Mouse (Mus musculus): ENCODE results near the gene Scn10a. TPM values are rescaled to one million over a fixed set of nuclear protein-coding genes. Genes with fewer than 3 reads are reported as not detected.

Gene Scn10a
- total RNA-seq (2014; rRNA removed) (0.05 and 0.18 TPM in 2 replicates), polyA plus RNA-seq (2015; fragmentation: Nextera tagmentation; extraction: Ambion mirVana) (0.03 TPM in 1 of 2 replicates, not detected in the other)

DNA sequence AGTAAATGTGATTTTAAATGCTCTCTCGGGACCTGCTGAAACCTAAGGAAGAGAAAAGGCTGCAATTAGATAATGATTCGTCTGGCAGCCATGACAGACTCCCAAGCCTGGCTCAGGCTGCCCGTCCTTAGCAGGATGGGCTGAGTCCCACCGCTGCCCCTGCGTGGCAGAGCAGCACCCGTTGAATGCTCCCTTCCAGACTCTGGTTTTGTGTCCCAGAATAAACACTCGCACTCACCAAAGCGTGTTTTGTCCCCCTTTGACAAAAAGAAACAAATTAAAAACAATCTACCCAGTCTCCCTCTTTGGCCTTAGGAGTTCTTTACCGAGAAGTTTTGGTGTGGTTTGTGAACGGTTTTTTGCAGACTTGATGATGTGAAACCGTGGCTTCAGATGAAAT is at the start of gene Scn10a:
Scn10a (minus strand) TSS at position 101 of the 400 bp plus-strand sequence.
- Histone ChIP-seq H3K4me2 (ENCODE audit: low read depth, low read length) (no peak within 1 kb of the TSS), H3K36me3 (ENCODE audit: insufficient read depth, low read length) (no peaks in the 10 kb centered on the region), H3K4me3 (ENCODE audit: low read length) (no peak within 1 kb of the TSS), H3K27me3 (ENCODE audit: insufficient read depth, low read length) (no peaks in the 10 kb centered on the region), H3K27ac (no peak within 1 kb of the TSS), H3K9ac (replicated peaks; ENCODE audit: low read length) (no peak within 1 kb of the TSS), H3K4me1 (ENCODE audit: insufficient read depth, low read length) (no peaks in the 10 kb centered on the region), H3K9me3 (ENCODE audit: low read length) (no peaks in the 10 kb centered on the region)
- no peak for TF ChIP-seq CTCF (IDR thresholded peaks at IDR 0.05; ENCODE audit: low read depth)
- DNase-seq (ENCODE audit: low spot score) = no peak
- ATAC-seq = no peak
- WGBS = 86% methylated on average over 11 of the region's 11 CpGs

- TF ChIP-seq CTCF (IDR thresholded peaks at IDR 0.05; ENCODE audit: low read depth) = peak; percentile 53
- DNase-seq (ENCODE audit: low spot score) = no peak
- no peaks in the 10 kb centered on the region for H3K9me3 ChIP-seq (ENCODE audit: low read length)
Observed at GRCm38 (mm10) chr9:119768585-119768984, 49.5 kb upstream of the Scn10a start.

GRCm38 (mm10) chr9:119760226-119760625 is 41.1 kb upstream of the Scn10a start:
- no peak overlapping the region for H3K9ac ChIP-seq (replicated peaks; ENCODE audit: low read length)
- WGBS = 84% methylated on average over 3 of the region's 3 CpGs
- H3K4me2 ChIP-seq (ENCODE audit: low read depth, low read length) = no peak overlapping the region
- no peak overlapping the region for H3K4me3 ChIP-seq (ENCODE audit: low read length)
- H3K27ac ChIP-seq = no peak overlapping the region
- no peak for TF ChIP-seq CTCF (IDR thresholded peaks at IDR 0.05; ENCODE audit: low read depth)
- ATAC-seq (no peak), DNase-seq (ENCODE audit: low spot score) (no peak)
- H3K4me1 ChIP-seq (ENCODE audit: insufficient read depth, low read length) = no peaks in the 10 kb centered on the region
- no peaks in the 10 kb centered on the region for H3K9me3 ChIP-seq (ENCODE audit: low read length)
- H3K36me3 ChIP-seq (ENCODE audit: insufficient read depth, low read length) = no peaks in the 10 kb centered on the region
- no peaks in the 10 kb centered on the region for H3K27me3 ChIP-seq (ENCODE audit: insufficient read depth, low read length)

More at GRCm38 (mm10) chr9:119768585-119768984, 49.5 kb upstream of the Scn10a start:
- Histone ChIP-seq H3K4me3 (ENCODE audit: low read length) (no peak overlapping the region), H3K27me3 (ENCODE audit: insufficient read depth, low read length) (no peaks in the 10 kb centered on the region), H3K9ac (replicated peaks; ENCODE audit: low read length) (no peak overlapping the region), H3K4me1 (ENCODE audit: insufficient read depth, low read length) (no peaks in the 10 kb centered on the region), H3K36me3 (ENCODE audit: insufficient read depth, low read length) (no peaks in the 10 kb centered on the region), H3K27ac (no peak overlapping the region), H3K4me2 (ENCODE audit: low read depth, low read length) (no peak overlapping the region)
- no peak for ATAC-seq
- WGBS = 46% methylated on average over 7 of the region's 7 CpGs

- WGBS = 93% methylated on average over 1 of the region's 1 CpGs
- TF ChIP-seq CTCF (IDR thresholded peaks at IDR 0.05; ENCODE audit: low read depth) = peak; percentile 15; the same call in 1 of the 2 replicates
- no peak overlapping the region for H3K4me3 ChIP-seq (ENCODE audit: low read length)
- ATAC-seq (no peak), DNase-seq (ENCODE audit: low spot score) (no peak)
- H3K9me3 ChIP-seq (ENCODE audit: low read length) = no peaks in the 10 kb centered on the region
- no peaks in the 10 kb centered on the region for H3K4me1 ChIP-seq (ENCODE audit: insufficient read depth, low read length)
- no peaks in the 10 kb centered on the region for H3K27me3 ChIP-seq (ENCODE audit: insufficient read depth, low read length)
- H3K9ac ChIP-seq (replicated peaks; ENCODE audit: low read length) = no peak overlapping the region
- H3K36me3 ChIP-seq (ENCODE audit: insufficient read depth, low read length) = no peaks in the 10 kb centered on the region
- no peak overlapping the region for H3K27ac ChIP-seq
- no peak overlapping the region for H3K4me2 ChIP-seq (ENCODE audit: low read depth, low read length)
Observed at GRCm38 (mm10) chr9:119759457-119759856, 40.3 kb upstream of the Scn10a start.

- no peak overlapping the region for H3K9ac ChIP-seq (replicated peaks; ENCODE audit: low read length)
- TF ChIP-seq CTCF (IDR thresholded peaks at IDR 0.05; ENCODE audit: low read depth) = peak; percentile 81
- H3K9me3 ChIP-seq (ENCODE audit: low read length) = no peaks in the 10 kb centered on the region; the same call in 1 of the 2 replicates
- H3K27ac ChIP-seq = no peak overlapping the region
- ATAC-seq (peak; percentile 70; the same call in 1 of the 2 replicates), DNase-seq (ENCODE audit: low spot score) (peak; percentile 84)
- H3K4me2 ChIP-seq (ENCODE audit: low read depth, low read length) = no peak overlapping the region
- no peaks in the 10 kb centered on the region for H3K4me1 ChIP-seq (ENCODE audit: insufficient read depth, low read length)
- no peak overlapping the region for H3K4me3 ChIP-seq (ENCODE audit: low read length)
- no peaks in the 10 kb centered on the region for H3K27me3 ChIP-seq (ENCODE audit: insufficient read depth, low read length)
- WGBS = 19% methylated on average over 5 of the region's 5 CpGs
- no peaks in the 10 kb centered on the region for H3K36me3 ChIP-seq (ENCODE audit: insufficient read depth, low read length)
Observed at GRCm38 (mm10) chr9:119751507-119751906, 32.4 kb upstream of the Scn10a start.

GRCm38 (mm10) chr9:119749112-119749511 is 30.0 kb upstream of the Scn10a start:
- H3K36me3 ChIP-seq (ENCODE audit: insufficient read depth, low read length) = no peaks in the 10 kb centered on the region
- ATAC-seq (no peak), DNase-seq (ENCODE audit: low spot score) (no peak)
- TF ChIP-seq CTCF (IDR thresholded peaks at IDR 0.05; ENCODE audit: low read depth) = no peak
- H3K9me3 ChIP-seq (ENCODE audit: low read length) = no peaks in the 10 kb centered on the region; the same call in 1 of the 2 replicates
- no peak overlapping the region for H3K4me3 ChIP-seq (ENCODE audit: low read length)
- H3K9ac ChIP-seq (replicated peaks; ENCODE audit: low read length) = no peak overlapping the region
- H3K4me2 ChIP-seq (ENCODE audit: low read depth, low read length) = no peak overlapping the region
- no peaks in the 10 kb centered on the region for H3K4me1 ChIP-seq (ENCODE audit: insufficient read depth, low read length)
- 73% methylated on average over 9 of the region's 9 CpGs for WGBS
- H3K27ac ChIP-seq = no peak overlapping the region
- H3K27me3 ChIP-seq (ENCODE audit: insufficient read depth, low read length) = no peaks in the 10 kb centered on the region

GRCm38 (mm10) chr9:119743900-119744299 is 24.8 kb upstream of the Scn10a start:
- H3K27me3 ChIP-seq (ENCODE audit: insufficient read depth, low read length) = no peaks in the 10 kb centered on the region
- 93% methylated on average over 4 of the region's 4 CpGs for WGBS
- DNase-seq (ENCODE audit: low spot score) (no peak), ATAC-seq (no peak)
- no peak overlapping the region for H3K4me2 ChIP-seq (ENCODE audit: low read depth, low read length)
- H3K4me1 ChIP-seq (ENCODE audit: insufficient read depth, low read length) = no peaks in the 10 kb centered on the region
- no peak overlapping the region for H3K4me3 ChIP-seq (ENCODE audit: low read length)
- no peaks in the 10 kb centered on the region; the same call in 1 of the 2 replicates for H3K9me3 ChIP-seq (ENCODE audit: low read length)
- no peak for TF ChIP-seq CTCF (IDR thresholded peaks at IDR 0.05; ENCODE audit: low read depth)
- no peak overlapping the region for H3K9ac ChIP-seq (replicated peaks; ENCODE audit: low read length)
- no peak overlapping the region for H3K27ac ChIP-seq
- H3K36me3 ChIP-seq (ENCODE audit: insufficient read depth, low read length) = no peaks in the 10 kb centered on the region

Measured in hindbrain, postnatal 0 days (tissue).